9 mouse cellular contexts compared by ENCODE assay signal in genomic region chr4:139176023-139176422, GRCm38 (mm10). TPM values are rescaled to one million over a fixed set of nuclear protein-coding genes. Genes with fewer than 3 reads are reported as not detected.
DNase-seq lines count a peak whose midpoint lies in the region; ATAC-seq and TF ChIP-seq lines count a peak whose summit lies in the region.
"Had no signal": no experiment of that assay in that cellular context is flagged by ENCODE, and none has a peak within 500 bp of the region (broad histone marks: within the 10 kb centered on the region; RNA-seq: fewer than 3 reads in every experiment).

No protein-coding gene starts in this region.

- H3K27ac ChIP-seq in stomach, embryonic 14.5 days (ENCODE audit: low read length): peak overlapping the region; percentile 44; the same call in 1 of the 2 replicates
- no peak overlapping the region for H3K27ac ChIP-seq in forebrain, embryonic 16.5 days (ENCODE audit: low read length)
- H3K27ac ChIP-seq: liver, embryonic 14.5 days had no signal

- H3K9me3 ChIP-seq in stomach, embryonic 14.5 days (ENCODE audit: control insufficient read depth, low read depth, low read length): peaks cover 4% of the 10 kb centered on the region; the same call in 1 of the 2 replicates
- H3K9me3 ChIP-seq in forebrain, embryonic 16.5 days (ENCODE audit: control insufficient read depth, low read length): no peaks in the 10 kb centered on the region

- peaks cover 5% of the 10 kb centered on the region; the same call in 1 of the 2 replicates for H3K4me1 ChIP-seq in lung, adult 2 months (ENCODE audit: control insufficient read depth, insufficient read depth, low read length)
- H3K4me1 ChIP-seq in stomach, embryonic 14.5 days (ENCODE audit: control insufficient read depth, insufficient read depth, low read length): peaks cover 24% of the 10 kb centered on the region
- no peaks in the 10 kb centered on the region for H3K4me1 ChIP-seq in forebrain, embryonic 16.5 days (replicated peaks; ENCODE audit: control insufficient read depth, insufficient read depth, low read length)

- ATAC-seq in stomach, embryonic 14.5 days (ENCODE audit: insufficient number of reproducible peaks, insufficient read depth, low FRiP score, low read depth): no peak
- no peak for ATAC-seq in forebrain, embryonic 16.5 days

- H3K4me3 ChIP-seq in lung, adult 2 months (replicated peaks; ENCODE audit: extremely low read depth, low read depth, low read length): no peak overlapping the region
- no peak overlapping the region for H3K4me3 ChIP-seq in stomach, embryonic 14.5 days (ENCODE audit: low read depth, low read length)
- no peak overlapping the region for H3K4me3 ChIP-seq in forebrain, embryonic 16.5 days (replicated peaks; ENCODE audit: low read length)

- no peak for TF ChIP-seq CTCF in lung, adult 2 months (IDR thresholded peaks at IDR 0.05; ENCODE audit: insufficient read depth, low read length)

- DNase-seq in lung, adult 18-20 months: peak; percentile 63 to 80
- DNase-seq in lung, adult 2 months: no peak
- DNase-seq in heart, postnatal 14 days: peak; percentile 39 to 42
- peak; percentile 55 for DNase-seq in kidney, postnatal 10 days
- DNase-seq in adrenal gland, postnatal 4 days (ENCODE audit: low spot score in 2 of 2): no peak
- no peak for DNase-seq in adipocyte (ENCODE audit: low spot score)

- intact Hi-C loops in heart, postnatal 14 days (cut with DNase I): no loop called here

- TF ChIP-seq POLR2A in lung, adult 2 months (IDR thresholded peaks at IDR 0.05; ENCODE audit: borderline replicate concordance, extremely low read depth, low read depth, low read length): no peak

- no peaks in the 10 kb centered on the region for H3K36me3 ChIP-seq in stomach, embryonic 14.5 days (ENCODE audit: control insufficient read depth, insufficient read depth, low read length)
- no peaks in the 10 kb centered on the region for H3K36me3 ChIP-seq in forebrain, embryonic 16.5 days (ENCODE audit: control insufficient read depth, insufficient read depth)

- WGBS in lung, adult 2 months: 16% methylated on average over 6 of the region's 6 CpGs
- WGBS in stomach, embryonic 14.5 days: 27% methylated on average over 6 of the region's 6 CpGs
- 70% methylated on average over 6 of the region's 6 CpGs for WGBS in forebrain, embryonic 16.5 days

- no peak overlapping the region for H3K9ac ChIP-seq in stomach, embryonic 14.5 days (replicated peaks; ENCODE audit: low read depth, low read length)
- no peak overlapping the region for H3K9ac ChIP-seq in forebrain, embryonic 16.5 days (replicated peaks; ENCODE audit: low read depth, low read length)
- H3K9ac ChIP-seq: liver, embryonic 14.5 days had no signal

- H3K27me3 ChIP-seq in stomach, embryonic 14.5 days (ENCODE audit: control insufficient read depth, insufficient read depth, low read length): no peaks in the 10 kb centered on the region
- H3K27me3 ChIP-seq in forebrain, embryonic 16.5 days (replicated peaks; ENCODE audit: control insufficient read depth, insufficient read depth, low read length): no peaks in the 10 kb centered on the region

- H3K4me2 ChIP-seq in stomach, embryonic 14.5 days (replicated peaks; ENCODE audit: low read depth, low read length): no peak overlapping the region; the same call in 1 of the 2 replicates
- no peak overlapping the region for H3K4me2 ChIP-seq in forebrain, embryonic 16.5 days (ENCODE audit: low read length)

RNA-seq across cellular contexts. Expression of gene Capzb, which starts 16.7 kb away (rescaled TPM):
- polyA plus RNA-seq in lung, adult 2 months (2012; rRNA removed): 152 and 172 TPM in 2 replicates
- total RNA-seq in heart, postnatal 14 days (2021): 100 to 1,000 TPM; 418 to 433 TPM
- 280 and 301 TPM in 2 replicates for polyA plus RNA-seq in stomach, embryonic 14.5 days (2014; fragmentation: Nextera tagmentation; extraction: Ambion mirVana)
- polyA plus RNA-seq in forebrain, embryonic 16.5 days (2015; fragmentation: Nextera tagmentation; extraction: Ambion mirVana): 311 and 321 TPM in 2 replicates
- total RNA-seq in adrenal gland, postnatal 4 days (2021): 100 to 1,000 TPM; 343 to 361 TPM

RNA-seq across cellular contexts. Expression of gene Minos1, which starts 45.1 kb away (rescaled TPM):
- polyA plus RNA-seq in lung, adult 2 months (2012; rRNA removed): 29.7 and 37.7 TPM in 2 replicates
- 100 to 1,000 TPM; 731 to 790 TPM for total RNA-seq in heart, postnatal 14 days (2021)
- 477 and 482 TPM in 2 replicates for polyA plus RNA-seq in stomach, embryonic 14.5 days (2014; fragmentation: Nextera tagmentation; extraction: Ambion mirVana)
- 355 and 370 TPM in 2 replicates for polyA plus RNA-seq in forebrain, embryonic 16.5 days (2015; fragmentation: Nextera tagmentation; extraction: Ambion mirVana)
- total RNA-seq in adrenal gland, postnatal 4 days (2021): 100 to 1,000 TPM; 352 to 357 TPM

Comparison
In these comparisons a context has a peak if more than half of its experiments do, and no peak if none do; other contexts are left out.
1. DNase-seq: peak in lung, adult 18-20 months (2 of 2), heart, postnatal 14 days (2 of 2) and kidney, postnatal 10 days (single experiment); none in lung, adult 2 months (single experiment), adrenal gland, postnatal 4 days (0 of 2) and adipocyte (single experiment).